Mouse (Mus musculus) forebrain, embryonic 12.5 days (tissue): Measurements from ENCODE around the gene Gm27027. TPM values are rescaled to one million over a fixed set of nuclear protein-coding genes. Genes with fewer than 3 reads are reported as not detected.
A peak's percentile ranks its signal among the peaks of the same experiment; 100 is the strongest.

ENCODE experiments used
- ATAC-seq: fragments of 200-750 bp; cut with Nextera tagmentation; 2 replicates; pipeline ENCODE4 v1.8.0; 2017; ENCODE audit warnings: moderate TSS enrichment; ENCODE audit not compliant: low FRiP score
- H3K27ac ChIP-seq: fragments of 300-500 bp; sonication (generic); 2 replicates; pipeline ENCODE4 v1.5.1; 2016; ENCODE audit warnings: mild to moderate bottlenecking
- H3K27me3 ChIP-seq: fragments of 300-500 bp; sonication (generic); 2 replicates; pipeline ENCODE4 v1.6.1; 2016; ENCODE audit warnings: mild to moderate bottlenecking
- H3K36me3 ChIP-seq: fragments of 300-500 bp; sonication (generic); replicated peaks from 2 replicates; pipeline ENCODE4 v1.6.1; 2016; ENCODE audit warnings: mild to moderate bottlenecking
- H3K4me1 ChIP-seq: fragments of 300-500 bp; sonication (generic); 2 replicates; pipeline ENCODE4 v1.6.1; 2016
- H3K4me2 ChIP-seq: fragments of 300-500 bp; sonication (generic); 2 replicates; pipeline ENCODE4 v1.6.1; 2016; ENCODE audit warnings: mild to moderate bottlenecking, moderate library complexity
- H3K4me3 ChIP-seq: fragments of 300-500 bp; sonication (generic); replicated peaks from 2 replicates; pipeline ENCODE4 v1.5.1; 2016; ENCODE audit warnings: mild to moderate bottlenecking
- H3K9ac ChIP-seq: fragments of 300-500 bp; sonication (generic); 2 replicates; pipeline ENCODE4 v1.6.1; 2016; ENCODE audit warnings: mild to moderate bottlenecking
- H3K9me3 ChIP-seq: fragments of 300-500 bp; sonication (generic); 2 replicates; pipeline ENCODE4 v1.6.1; 2016
- WGBS: fragments of 180-500 bp; shearing (Covaris S2); methylation state at CpG from one replicate; pipeline ENCODE4 v1.1.7; 2016; 5-methylcytosine and 5-hydroxymethylcytosine counted together
- polyA plus RNA-seq: library from polyadenylated mRNA; unstranded; fragments of >200 nt; fragmentation: Nextera tagmentation; extraction: Ambion mirVana; gene quantifications from 2 replicates; pipeline ENCODE4 v1.2.1, GENCODE M21; 2016

Gene Gm27027
- polyA plus RNA-seq, 1 experiment from 2014 or later = not detected

DNA sequence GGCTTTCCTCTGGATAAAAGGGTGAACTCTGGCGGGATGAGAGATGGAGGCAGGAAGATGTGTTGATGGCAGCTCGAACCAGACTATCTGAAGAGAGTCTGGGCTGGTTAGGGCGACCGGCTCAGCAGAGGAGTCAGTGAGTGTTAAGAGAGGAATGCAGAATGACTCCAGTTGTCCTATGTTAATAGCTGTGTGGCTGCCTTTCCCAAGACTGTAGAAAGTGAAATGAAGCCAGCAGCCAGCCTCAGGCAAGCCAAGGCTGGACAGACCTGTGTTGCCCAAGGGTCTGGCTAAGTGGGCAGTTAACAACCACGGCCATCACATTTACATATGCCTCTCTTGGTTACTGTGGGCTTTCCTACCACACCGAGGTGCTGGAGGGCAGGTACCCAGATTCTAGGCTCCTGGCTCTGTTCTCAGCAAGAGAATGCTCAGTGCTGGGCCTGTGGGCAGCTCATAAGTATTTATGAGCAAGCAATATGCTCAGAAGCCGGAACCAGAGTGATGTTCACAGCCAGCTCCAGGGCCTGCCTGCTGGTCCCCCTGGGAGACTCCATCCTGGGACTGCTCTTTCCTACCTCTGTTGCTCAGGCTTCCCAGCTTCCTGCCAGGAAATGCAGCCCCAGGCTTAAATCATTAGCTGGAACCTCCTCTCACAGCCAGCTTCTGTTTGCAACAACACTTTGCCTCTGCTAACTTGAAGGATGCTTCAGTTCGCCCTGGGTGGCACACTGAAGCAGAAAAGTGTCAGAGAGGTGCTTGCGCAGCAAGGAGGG lies 88.4 kb downstream of the Gm27027 start:
- Histone ChIP-seq H3K4me1 (peaks cover 13% of the 10 kb centered on the region), H3K27me3 (peaks cover 5% of the 10 kb centered on the region; the same call in 1 of the 2 replicates), H3K36me3 (no peaks in the 10 kb centered on the region), H3K4me3 (no peak overlapping the region), H3K9me3 (no peaks in the 10 kb centered on the region), H3K27ac (no peak overlapping the region), H3K9ac (peak overlapping the region; percentile 13; the same call in 1 of the 2 replicates), H3K4me2 (no peak overlapping the region)
- WGBS = 75% methylated on average over 9 of the region's 9 CpGs
- no peak for ATAC-seq

Other genes starting within 250 kb of the Gm27027 start
- 68.8 and 69.2 TPM in 2 replicates for gene Ext2, start 173.8 kb downstream of the Gm27027 start, polyA plus RNA-seq
- 7.8 and 8.3 TPM in 2 replicates for gene Accs, start 146.4 kb downstream of the Gm27027 start, polyA plus RNA-seq
- gene Accsl, start 127.2 kb downstream of the Gm27027 start, polyA plus RNA-seq = 0.28 and 0.31 TPM in 2 replicates
- gene Gm13889, start 39.2 kb downstream of the Gm27027 start, polyA plus RNA-seq = 22.1 and 25.3 TPM in 2 replicates
- gene Alkbh3, start 14.5 kb upstream of the Gm27027 start, polyA plus RNA-seq = 52.3 and 55.9 TPM in 2 replicates
- 113 and 114 TPM in 2 replicates for gene Hsd17b12, start 161.6 kb upstream of the Gm27027 start, polyA plus RNA-seq